Mouse (Mus musculus) kidney, adult 18-20 months (tissue): ENCODE measurements around the gene Paics.
A peak's percentile ranks its signal among the peaks of the same experiment; 100 is the strongest.
"Not testable (repeated sequence)": the region's sequence is repeated elsewhere in the genome, so short reads cannot be mapped to it uniquely, and the experiment has no call there.

Experiments
- DNase-seq: peaks from one replicate; pipeline ENCODE4 v3.0.0; 2021

The Paics gene

GRCm38 (mm10) chr5:76952112-76953040 is 1.3 kb downstream of the Paics start:
- DNase-seq = no peak

GRCm38 (mm10) chr5:76953794-76954193 is 2.7 kb downstream of the Paics start:
- no peak for DNase-seq

GRCm38 (mm10) chr5:76954271-76954900 is 3.3 kb downstream of the Paics start:
- DNase-seq = no peak

GRCm38 (mm10) chr5:76955474-76955873 is 4.4 kb downstream of the Paics start:
- no peak for DNase-seq

- no peak for DNase-seq
Measured at GRCm38 (mm10) chr5:76957954-76958353, 6.8 kb downstream of the Paics start.

- no peak for DNase-seq
Measured at GRCm38 (mm10) chr5:76959587-76959986, 8.5 kb downstream of the Paics start.

GRCm38 (mm10) chr5:76962545-76962944 is 11.4 kb downstream of the Paics start:
- DNase-seq = no peak

GRCm38 (mm10) chr5:76964651-76965050 is 13.5 kb downstream of the Paics start:
- DNase-seq = no peak

GRCm38 (mm10) chr5:76969250-76969649 is 18.1 kb downstream of the Paics start:
- no peak for DNase-seq

- DNase-seq = not testable (repeated sequence)
Measured at GRCm38 (mm10) chr5:76971115-76971514, 20.0 kb downstream of the Paics start.

- no peak for DNase-seq
Measured at GRCm38 (mm10) chr5:76973488-76973887, 22.4 kb downstream of the Paics start.

GRCm38 (mm10) chr5:76974207-76974553 is 23.1 kb downstream of the Paics start:
- DNase-seq = no peak

- peak; percentile 80 for DNase-seq
Measured at GRCm38 (mm10) chr5:76974554-76975285, 23.6 kb downstream of the Paics start, which contains the start of gene Srp72. Srp72 (plus strand) TSS chr5:76974683.

- DNase-seq = no peak
Measured at GRCm38 (mm10) chr5:76975736-76976135, 24.6 kb downstream of the Paics start.

GRCm38 (mm10) chr5:76984015-76984414 is 32.9 kb downstream of the Paics start:
- no peak for DNase-seq

- DNase-seq = no peak
Measured at GRCm38 (mm10) chr5:76990789-76991188, 39.7 kb downstream of the Paics start.

- no peak for DNase-seq
Measured at GRCm38 (mm10) chr5:76993174-76993814, 42.2 kb downstream of the Paics start.

GRCm38 (mm10) chr5:76998416-76998815 is 47.3 kb downstream of the Paics start:
- no peak for DNase-seq

- DNase-seq = no peak
Measured at GRCm38 (mm10) chr5:77001192-77001591, 50.1 kb downstream of the Paics start.

- DNase-seq = no peak
Measured at GRCm38 (mm10) chr5:77004051-77004821, 53.1 kb downstream of the Paics start, which contains the start of gene Arl9. Arl9 (plus strand) TSS chr5:77004055.

GRCm38 (mm10) chr5:77010352-77010751 is 59.2 kb downstream of the Paics start:
- no peak for DNase-seq

- DNase-seq = no peak
Measured at GRCm38 (mm10) chr5:77011082-77011481, 60.0 kb downstream of the Paics start.
